Mouse (Mus musculus): ENCODE data around the gene Fth1. TPM values are rescaled to one million over a fixed set of nuclear protein-coding genes. Genes with fewer than 3 reads are reported as not detected.

Fth1 gene
- polyA plus RNA-seq, 1 experiment from 2014 or later: 2,252 TPM

GRCm38 (mm10) chr19:9997204-9998062 lies 17.0 kb downstream of the Fth1 start:
- no peaks in the 10 kb centered on the region for H3K27me3 ChIP-seq (ENCODE audit: control insufficient read depth, insufficient read depth, low read length)
- H3K4me1 ChIP-seq (ENCODE audit: control insufficient read depth, insufficient read depth, low read length): 0 out of 2 replicates have a peak, but pooled peaks cover 2% of the 10 kb centered on the region
- peaks cover 3% of the 10 kb centered on the region; the same call in 1 of the 2 replicates for H3K9me3 ChIP-seq (replicated peaks; ENCODE audit: control insufficient read depth, low read length)
- H3K9ac ChIP-seq (ENCODE audit: low read length): no peak overlapping the region
- no peak for ATAC-seq (replicated peaks; ENCODE audit: extremely low read depth, insufficient read depth, low FRiP score)
- no peak overlapping the region for H3K27ac ChIP-seq (ENCODE audit: low read length)
- H3K4me3 ChIP-seq (ENCODE audit: low read length): no peak overlapping the region
- WGBS: 75% methylated on average over 12 of the region's 12 CpGs
- no peak overlapping the region for H3K4me2 ChIP-seq (ENCODE audit: low read depth, low read length)
- H3K36me3 ChIP-seq (ENCODE audit: control insufficient read depth, insufficient read depth): no peaks in the 10 kb centered on the region

- WGBS: 67% methylated on average over 2 of the region's 2 CpGs
These were observed 17.6 kb downstream of the Fth1 start for GRCm38 (mm10) chr19:9998063-9998416.

GRCm38 (mm10) chr19:9998736-9999486 lies 18.5 kb downstream of the Fth1 start:
- Histone ChIP-seq H3K27me3 (ENCODE audit: control insufficient read depth, insufficient read depth, low read length) (no peaks in the 10 kb centered on the region), H3K36me3 (ENCODE audit: control insufficient read depth, insufficient read depth) (no peaks in the 10 kb centered on the region), H3K4me1 (ENCODE audit: control insufficient read depth, insufficient read depth, low read length) (no peaks in the 10 kb centered on the region), H3K9me3 (replicated peaks; ENCODE audit: control insufficient read depth, low read length) (peaks cover 4% of the 10 kb centered on the region; the same call in 1 of the 2 replicates), H3K4me3 (ENCODE audit: low read length) (no peak overlapping the region), H3K9ac (ENCODE audit: low read length) (no peak overlapping the region), H3K4me2 (ENCODE audit: low read depth, low read length) (no peak overlapping the region), H3K27ac (ENCODE audit: low read length) (no peak overlapping the region)
- 57% methylated on average over 13 of the region's 13 CpGs for WGBS
- no peak for ATAC-seq (replicated peaks; ENCODE audit: extremely low read depth, insufficient read depth, low FRiP score)

More at GRCm38 (mm10) chr19:9998063-9998416, 17.6 kb downstream of the Fth1 start:
- Histone ChIP-seq H3K9me3 (replicated peaks; ENCODE audit: control insufficient read depth, low read length) (peaks cover 4% of the 10 kb centered on the region; the same call in 1 of the 2 replicates), H3K27ac (ENCODE audit: low read length) (no peak overlapping the region), H3K27me3 (ENCODE audit: control insufficient read depth, insufficient read depth, low read length) (no peaks in the 10 kb centered on the region), H3K4me1 (ENCODE audit: control insufficient read depth, insufficient read depth, low read length) (0 out of 2 replicates have a peak, but pooled peaks cover 2% of the 10 kb centered on the region), H3K4me3 (ENCODE audit: low read length) (no peak overlapping the region), H3K4me2 (ENCODE audit: low read depth, low read length) (no peak overlapping the region), H3K9ac (ENCODE audit: low read length) (no peak overlapping the region), H3K36me3 (ENCODE audit: control insufficient read depth, insufficient read depth) (no peaks in the 10 kb centered on the region)
- ATAC-seq (replicated peaks; ENCODE audit: extremely low read depth, insufficient read depth, low FRiP score): no peak

- WGBS: 15% methylated on average over 3 of the region's 3 CpGs
- Histone ChIP-seq H3K4me1 (ENCODE audit: control insufficient read depth, insufficient read depth, low read length) (no peaks in the 10 kb centered on the region), H3K27me3 (ENCODE audit: control insufficient read depth, insufficient read depth, low read length) (no peaks in the 10 kb centered on the region), H3K9ac (ENCODE audit: low read length) (no peak overlapping the region), H3K9me3 (replicated peaks; ENCODE audit: control insufficient read depth, low read length) (peaks cover 4% of the 10 kb centered on the region; the same call in 1 of the 2 replicates), H3K27ac (ENCODE audit: low read length) (no peak overlapping the region), H3K4me2 (ENCODE audit: low read depth, low read length) (no peak overlapping the region), H3K36me3 (ENCODE audit: control insufficient read depth, insufficient read depth) (no peaks in the 10 kb centered on the region), H3K4me3 (ENCODE audit: low read length) (no peak overlapping the region)
- no peak for ATAC-seq (replicated peaks; ENCODE audit: extremely low read depth, insufficient read depth, low FRiP score)
These were observed 19.9 kb downstream of the Fth1 start for GRCm38 (mm10) chr19:10000330-10000729.

GRCm38 (mm10) chr19:10001206-10001969 lies 21.0 kb downstream of the Fth1 start, which contains the start of the genes Best1 and Rab3il1:
Best1 (minus strand) TSS chr19:10001633.
Rab3il1 (plus strand) TSS chr19:10001669.
- H3K4me3 ChIP-seq (ENCODE audit: low read length): no peak within 1 kb of the TSS
- peaks cover 4% of the 10 kb centered on the region; the same call in 1 of the 2 replicates for H3K9me3 ChIP-seq (replicated peaks; ENCODE audit: control insufficient read depth, low read length)
- ATAC-seq (replicated peaks; ENCODE audit: extremely low read depth, insufficient read depth, low FRiP score): no peak
- 71% methylated on average over 7 of the region's 7 CpGs for WGBS
- no peak within 1 kb of the TSS for H3K9ac ChIP-seq (ENCODE audit: low read length)
- no peaks in the 10 kb centered on the region for H3K36me3 ChIP-seq (ENCODE audit: control insufficient read depth, insufficient read depth)
- H3K4me1 ChIP-seq (ENCODE audit: control insufficient read depth, insufficient read depth, low read length): no peaks in the 10 kb centered on the region
- no peaks in the 10 kb centered on the region for H3K27me3 ChIP-seq (ENCODE audit: control insufficient read depth, insufficient read depth, low read length)
- no peak within 1 kb of the TSS for H3K27ac ChIP-seq (ENCODE audit: low read length)
- no peak within 1 kb of the TSS for H3K4me2 ChIP-seq (ENCODE audit: low read depth, low read length)

GRCm38 (mm10) chr19:10003696-10004095 lies 23.3 kb downstream of the Fth1 start:
- Histone ChIP-seq H3K27me3 (ENCODE audit: control insufficient read depth, insufficient read depth, low read length) (no peaks in the 10 kb centered on the region), H3K4me1 (ENCODE audit: control insufficient read depth, insufficient read depth, low read length) (no peaks in the 10 kb centered on the region), H3K4me3 (ENCODE audit: low read length) (no peak overlapping the region), H3K4me2 (ENCODE audit: low read depth, low read length) (no peak overlapping the region), H3K9me3 (replicated peaks; ENCODE audit: control insufficient read depth, low read length) (peaks cover 4% of the 10 kb centered on the region; the same call in 1 of the 2 replicates), H3K9ac (ENCODE audit: low read length) (no peak overlapping the region), H3K36me3 (ENCODE audit: control insufficient read depth, insufficient read depth) (no peaks in the 10 kb centered on the region), H3K27ac (ENCODE audit: low read length) (no peak overlapping the region)
- ATAC-seq (replicated peaks; ENCODE audit: extremely low read depth, insufficient read depth, low FRiP score): no peak
- WGBS: 80% methylated on average over 1 of the region's 1 CpGs

- Histone ChIP-seq H3K4me3 (ENCODE audit: low read length) (no peak overlapping the region), H3K36me3 (ENCODE audit: control insufficient read depth, insufficient read depth) (no peaks in the 10 kb centered on the region), H3K4me1 (ENCODE audit: control insufficient read depth, insufficient read depth, low read length) (peaks cover 21% of the 10 kb centered on the region), H3K27ac (ENCODE audit: low read length) (no peak overlapping the region), H3K4me2 (ENCODE audit: low read depth, low read length) (no peak overlapping the region), H3K9ac (ENCODE audit: low read length) (no peak overlapping the region), H3K27me3 (ENCODE audit: control insufficient read depth, insufficient read depth, low read length) (no peaks in the 10 kb centered on the region), H3K9me3 (replicated peaks; ENCODE audit: control insufficient read depth, low read length) (no peaks in the 10 kb centered on the region)
- 78% methylated on average over 1 of the region's 1 CpGs for WGBS
- no peak for ATAC-seq (replicated peaks; ENCODE audit: extremely low read depth, insufficient read depth, low FRiP score)
These were observed 31.0 kb downstream of the Fth1 start for GRCm38 (mm10) chr19:10011408-10011807.

GRCm38 (mm10) chr19:10012827-10013278 lies 32.5 kb downstream of the Fth1 start:
- Histone ChIP-seq H3K36me3 (ENCODE audit: control insufficient read depth, insufficient read depth) (no peaks in the 10 kb centered on the region), H3K4me1 (ENCODE audit: control insufficient read depth, insufficient read depth, low read length) (peaks cover 26% of the 10 kb centered on the region), H3K9ac (ENCODE audit: low read length) (no peak overlapping the region), H3K4me2 (ENCODE audit: low read depth, low read length) (no peak overlapping the region), H3K27ac (ENCODE audit: low read length) (peak overlapping the region; percentile 84), H3K27me3 (ENCODE audit: control insufficient read depth, insufficient read depth, low read length) (no peaks in the 10 kb centered on the region), H3K9me3 (replicated peaks; ENCODE audit: control insufficient read depth, low read length) (no peaks in the 10 kb centered on the region), H3K4me3 (ENCODE audit: low read length) (no peak overlapping the region)
- 17% methylated on average over 6 of the region's 6 CpGs for WGBS
- ATAC-seq (replicated peaks; ENCODE audit: extremely low read depth, insufficient read depth, low FRiP score): peak; percentile 63

Data from heart, embryonic 16.5 days (tissue).